Mouse (Mus musculus) forebrain, embryonic 15.5 days (tissue): ENCODE results near the gene Itgav. TPM values are rescaled to one million over a fixed set of nuclear protein-coding genes. Genes with fewer than 3 reads are reported as not detected.

Experiments
- ATAC-seq: fragments of 200-750 bp; cut with Nextera tagmentation; replicated peaks from 2 replicates; pipeline ENCODE4 v1.8.0; 2017; ENCODE audit warnings: mild to moderate bottlenecking, moderate TSS enrichment, moderate library complexity
- H3K27ac ChIP-seq: fragments of 300-500 bp; sonication (generic); replicated peaks from 2 replicates; pipeline ENCODE4 v1.5.1; 2015; ENCODE audit warnings: mild to moderate bottlenecking, inconsistent platforms
- H3K27me3 ChIP-seq: fragments of 300-500 bp; sonication (generic); 2 replicates; pipeline ENCODE4 v1.6.1; 2015; ENCODE audit warnings: inconsistent platforms
- H3K36me3 ChIP-seq: fragments of 300-500 bp; sonication (generic); 2 replicates; pipeline ENCODE4 v1.6.1; 2015; ENCODE audit warnings: mild to moderate bottlenecking, inconsistent platforms
- H3K4me1 ChIP-seq: fragments of 300-500 bp; sonication (generic); 2 replicates; pipeline ENCODE4 v1.6.1; 2015; ENCODE audit warnings: inconsistent platforms
- H3K4me2 ChIP-seq: fragments of 300-500 bp; sonication (generic); replicated peaks from 2 replicates; pipeline ENCODE4 v1.6.1; 2015; ENCODE audit warnings: mild to moderate bottlenecking, inconsistent platforms
- H3K4me3 ChIP-seq: fragments of 300-500 bp; sonication (generic); 2 replicates; pipeline ENCODE4 v1.5.1; 2015; ENCODE audit warnings: mild to moderate bottlenecking, inconsistent platforms
- H3K9ac ChIP-seq: fragments of 300-500 bp; sonication (generic); replicated peaks from 2 replicates; pipeline ENCODE4 v1.6.1; 2015; ENCODE audit warnings: mild to moderate bottlenecking, inconsistent platforms
- H3K9me3 ChIP-seq: fragments of 300-500 bp; sonication (generic); 2 replicates; pipeline ENCODE4 v1.6.1; 2016; ENCODE audit warnings: inconsistent platforms
- WGBS: fragments of 180-500 bp; shearing (Covaris S2); methylation state at CpG from one replicate; pipeline ENCODE4 v1.1.7; 2015; ENCODE audit warnings: mixed read lengths; 5-methylcytosine and 5-hydroxymethylcytosine counted together
- polyA plus RNA-seq: library from polyadenylated mRNA; unstranded; fragments of >200 nt; fragmentation: Nextera tagmentation; extraction: Ambion mirVana; gene quantifications from 2 replicates; pipeline ENCODE4 v1.2.1, GENCODE M21; 2015

Itgav gene
- polyA plus RNA-seq, 1 experiment from 2014 or later, result 19.9 TPM

GRCm38 (mm10) chr2:83759216-83759648 is 35.0 kb downstream of the Itgav start:
- H3K9ac ChIP-seq, result no peak overlapping the region
- no peak overlapping the region for H3K27ac ChIP-seq
- H3K27me3 ChIP-seq, result no peaks in the 10 kb centered on the region
- H3K36me3 ChIP-seq, result no peaks in the 10 kb centered on the region
- peak overlapping the region; percentile 14 for H3K4me3 ChIP-seq
- H3K4me2 ChIP-seq, result peak overlapping the region; percentile 34
- WGBS, result 10% methylated on average over 11 of the region's 11 CpGs
- H3K9me3 ChIP-seq, result no peaks in the 10 kb centered on the region
- H3K4me1 ChIP-seq, result peaks cover 20% of the 10 kb centered on the region
- peak; percentile 66 for ATAC-seq

GRCm38 (mm10) chr2:83759667-83760066 is 35.5 kb downstream of the Itgav start:
- no peaks in the 10 kb centered on the region for H3K36me3 ChIP-seq
- H3K27me3 ChIP-seq, result no peaks in the 10 kb centered on the region
- H3K9ac ChIP-seq, result no peak overlapping the region
- H3K4me2 ChIP-seq, result peak overlapping the region; percentile 34; the same call in 1 of the 2 replicates
- no peak overlapping the region for H3K4me3 ChIP-seq
- no peaks in the 10 kb centered on the region for H3K9me3 ChIP-seq
- no peak overlapping the region for H3K27ac ChIP-seq
- peak; percentile 72 for ATAC-seq
- H3K4me1 ChIP-seq, result peaks cover 20% of the 10 kb centered on the region
- 23% methylated on average over 5 of the region's 5 CpGs for WGBS

GRCm38 (mm10) chr2:83760112-83760511 is 35.9 kb downstream of the Itgav start:
- H3K4me2 ChIP-seq, result no peak overlapping the region

GRCm38 (mm10) chr2:83761506-83761905 is 37.3 kb downstream of the Itgav start:
- Histone ChIP-seq H3K9me3 (no peaks in the 10 kb centered on the region), H3K36me3 (no peaks in the 10 kb centered on the region), H3K4me2 (no peak overlapping the region), H3K27ac (no peak overlapping the region), H3K9ac (no peak overlapping the region), H3K4me3 (no peak overlapping the region), H3K27me3 (no peaks in the 10 kb centered on the region), H3K4me1 (peaks cover 20% of the 10 kb centered on the region)
- 47% methylated on average over 2 of the region's 2 CpGs for WGBS
- no peak for ATAC-seq

More at GRCm38 (mm10) chr2:83760112-83760511, 35.9 kb downstream of the Itgav start:
- Histone ChIP-seq H3K9ac (no peak overlapping the region), H3K4me3 (no peak overlapping the region), H3K27ac (no peak overlapping the region), H3K9me3 (no peaks in the 10 kb centered on the region), H3K36me3 (no peaks in the 10 kb centered on the region), H3K4me1 (peaks cover 20% of the 10 kb centered on the region), H3K27me3 (no peaks in the 10 kb centered on the region)
- no peak for ATAC-seq
- 53% methylated on average over 1 of the region's 1 CpGs for WGBS

GRCm38 (mm10) chr2:83762106-83762855 is 38.1 kb downstream of the Itgav start:
- Histone ChIP-seq H3K4me2 (no peak overlapping the region), H3K9me3 (no peaks in the 10 kb centered on the region), H3K27me3 (no peaks in the 10 kb centered on the region), H3K27ac (0 out of 2 replicates have a peak overlapping the region, but pooled peaks have one; percentile 14), H3K36me3 (no peaks in the 10 kb centered on the region), H3K4me1 (peaks cover 20% of the 10 kb centered on the region), H3K9ac (no peak overlapping the region), H3K4me3 (no peak overlapping the region)
- ATAC-seq, result peak; percentile 73
- 43% methylated on average over 7 of the region's 7 CpGs for WGBS

- Histone ChIP-seq H3K4me2 (no peak overlapping the region), H3K27ac (no peak overlapping the region), H3K36me3 (no peaks in the 10 kb centered on the region), H3K9ac (no peak overlapping the region), H3K4me3 (no peak overlapping the region), H3K27me3 (no peaks in the 10 kb centered on the region), H3K4me1 (peaks cover 6% of the 10 kb centered on the region; the same call in 1 of the 2 replicates), H3K9me3 (no peaks in the 10 kb centered on the region)
- 87% methylated on average over 6 of the region's 6 CpGs for WGBS
- ATAC-seq, result no peak
Observed at GRCm38 (mm10) chr2:83766058-83766457, 41.9 kb downstream of the Itgav start.

- H3K4me3 ChIP-seq, result no peak overlapping the region
- WGBS, result 83% methylated on average over 1 of the region's 1 CpGs
- H3K9ac ChIP-seq, result no peak overlapping the region
- H3K27ac ChIP-seq, result no peak overlapping the region
- H3K36me3 ChIP-seq, result no peaks in the 10 kb centered on the region
- H3K27me3 ChIP-seq, result no peaks in the 10 kb centered on the region
- ATAC-seq, result no peak
- H3K4me2 ChIP-seq, result no peak overlapping the region
- no peaks in the 10 kb centered on the region for H3K9me3 ChIP-seq
- H3K4me1 ChIP-seq, result peaks cover 3% of the 10 kb centered on the region; the same call in 1 of the 2 replicates
Observed at GRCm38 (mm10) chr2:83766878-83767277, 42.7 kb downstream of the Itgav start.

- Histone ChIP-seq H3K4me1 (no peaks in the 10 kb centered on the region), H3K4me2 (no peak overlapping the region), H3K27me3 (no peaks in the 10 kb centered on the region), H3K27ac (no peak overlapping the region), H3K4me3 (no peak overlapping the region), H3K9ac (no peak overlapping the region), H3K9me3 (no peaks in the 10 kb centered on the region), H3K36me3 (no peaks in the 10 kb centered on the region)
- 88% methylated on average over 4 of the region's 4 CpGs for WGBS
- ATAC-seq, result no peak
Observed at GRCm38 (mm10) chr2:83768311-83769047, 44.3 kb downstream of the Itgav start.

- ATAC-seq, result peak; percentile 75; the same call in 1 of the 2 replicates
- WGBS, result 58% methylated on average over 7 of the region's 7 CpGs
- no peaks in the 10 kb centered on the region for H3K9me3 ChIP-seq
Observed at GRCm38 (mm10) chr2:83771155-83771812, 47.1 kb downstream of the Itgav start.

GRCm38 (mm10) chr2:83791330-83792073 is 67.3 kb downstream of the Itgav start:
- H3K4me1 ChIP-seq, result 0 out of 2 replicates have a peak, but pooled peaks cover 4% of the 10 kb centered on the region
- H3K9me3 ChIP-seq, result no peaks in the 10 kb centered on the region
- no peak overlapping the region; the same call in 1 of the 2 replicates for H3K9ac ChIP-seq
- H3K4me3 ChIP-seq, result peak overlapping the region; percentile 22
- no peak overlapping the region for H3K27ac ChIP-seq
- H3K4me2 ChIP-seq, result peak overlapping the region; percentile 34
- H3K27me3 ChIP-seq, result no peaks in the 10 kb centered on the region
- WGBS, result 52% methylated on average over 20 of the region's 20 CpGs
- H3K36me3 ChIP-seq, result no peaks in the 10 kb centered on the region
- peak; percentile 80 for ATAC-seq

More at GRCm38 (mm10) chr2:83771155-83771812, 47.1 kb downstream of the Itgav start:
- no peak overlapping the region for H3K4me3 ChIP-seq
- no peaks in the 10 kb centered on the region for H3K36me3 ChIP-seq
- no peaks in the 10 kb centered on the region for H3K4me1 ChIP-seq
- no peak overlapping the region for H3K9ac ChIP-seq
- H3K27ac ChIP-seq, result no peak overlapping the region
- H3K27me3 ChIP-seq, result no peaks in the 10 kb centered on the region
- no peak overlapping the region for H3K4me2 ChIP-seq

GRCm38 (mm10) chr2:83792102-83792501 is 67.9 kb downstream of the Itgav start:
- Histone ChIP-seq H3K36me3 (no peaks in the 10 kb centered on the region), H3K4me2 (peak overlapping the region; percentile 34), H3K4me1 (0 out of 2 replicates have a peak, but pooled peaks cover 4% of the 10 kb centered on the region), H3K9me3 (no peaks in the 10 kb centered on the region), H3K27ac (no peak overlapping the region), H3K4me3 (peak overlapping the region; percentile 22; the same call in 1 of the 2 replicates), H3K27me3 (no peaks in the 10 kb centered on the region), H3K9ac (no peak overlapping the region; the same call in 1 of the 2 replicates)
- ATAC-seq, result peak; percentile 53
- 42% methylated on average over 4 of the region's 4 CpGs for WGBS
